Mouse (Mus musculus): ENCODE results near the gene Gabra3.

The Gabra3 gene

GRCm38 (mm10) chrX:72656230-72656898, at the start of gene Gabra3:
Gabra3 (minus strand) TSS chrX:72656848.
- no peak for DNase-seq (ENCODE audit: extremely low spot score, low read depth, low spot score)

GRCm38 (mm10) chrX:72655789-72656188, 859 bp downstream of the Gabra3 start:
- no peak for DNase-seq (ENCODE audit: extremely low spot score, low read depth, low spot score)

- DNase-seq (ENCODE audit: extremely low spot score, low read depth, low spot score), result no peak
Observed at GRCm38 (mm10) chrX:72655381-72655780, 1.3 kb downstream of the Gabra3 start.

- DNase-seq (ENCODE audit: extremely low spot score, low read depth, low spot score), result no peak
Observed at GRCm38 (mm10) chrX:72650688-72651087, 6.0 kb downstream of the Gabra3 start.

- DNase-seq (ENCODE audit: extremely low spot score, low read depth, low spot score), result no peak
Observed at GRCm38 (mm10) chrX:72644691-72645090, 12.0 kb downstream of the Gabra3 start.

- no peak for DNase-seq (ENCODE audit: extremely low spot score, low read depth, low spot score)
Observed at GRCm38 (mm10) chrX:72497284-72497683, 159.4 kb downstream of the Gabra3 start.

GRCm38 (mm10) chrX:72489806-72490205, 166.8 kb downstream of the Gabra3 start:
- DNase-seq (ENCODE audit: extremely low spot score, low read depth, low spot score), result no peak

GRCm38 (mm10) chrX:72386758-72387157, 269.9 kb downstream of the Gabra3 start, which contains the start of gene Magea10:
Magea10 (minus strand) TSS chrX:72386858.
- no peak for DNase-seq (ENCODE audit: extremely low spot score, low read depth, low spot score)

All from hindlimb bud, embryonic 11.5 days (tissue).